Mouse (Mus musculus) cortical plate, adult 2 months (tissue): Measurements from ENCODE around the gene Cd7.
"Not testable (repeated sequence)": the region's sequence is repeated elsewhere in the genome, so short reads cannot be mapped to it uniquely, and the experiment has no call there.

ENCODE experiments used
- CTCF ChIP-seq: fragments of 200-500 bp; IDR thresholded peaks from 2 replicates; pipeline ENCODE4 v1.5.1; 2011; ENCODE audit warnings: mild to moderate bottlenecking, control low read depth, low read length; ENCODE audit not compliant: insufficient read depth; ENCODE audit errors: extremely low read depth
- POLR2A ChIP-seq: fragments of 200-500 bp; IDR thresholded peaks from 2 replicates; pipeline ENCODE4 v1.6.1; 2011; ENCODE audit warnings: mild to moderate bottlenecking, low read length, control low read depth; ENCODE audit not compliant: insufficient read depth; ENCODE audit errors: extremely low read depth

GRCm38 (mm10) chr11:121060401-121061067 lies 21.3 kb upstream of the Cd7 start:
- TF ChIP-seq CTCF, POLR2A: not testable (repeated sequence)
